Comparison of ENCODE assay signal across 16 mouse cellular contexts in genomic region chr9:34541908-34542307, GRCm38 (mm10). TPM values are rescaled to one million over a fixed set of nuclear protein-coding genes. Genes with fewer than 3 reads are reported as not detected.
DNase-seq lines count a peak whose midpoint lies in the region.
"Had no signal": no experiment of that assay in that cellular context is flagged by ENCODE, and none has a peak within 500 bp of the region (broad histone marks: within the 10 kb centered on the region; RNA-seq: fewer than 3 reads in every experiment).

No protein-coding gene starts in this region.

- intact Hi-C loops in left cerebral cortex, postnatal 4 days (cut with DNase I), result no loop called here

- peak; percentile 57 for DNase-seq in cerebellum, adult 9-10 months
- DNase-seq in cerebellum, adult 8-10 months, result no peak
- DNase-seq in layer of hippocampus, adult 11-12 months (ENCODE audit: low spot score), result peak; percentile 54
- DNase-seq in layer of hippocampus, postnatal 25 days (ENCODE audit: extremely low spot score in 1 of 2, low spot score in 1 of 2), result no peak
- peak; percentile 67 for DNase-seq in layer of hippocampus, adult 9-11 months
- DNase-seq in left cerebral cortex, postnatal 4 days, result peak; percentile 18
- DNase-seq in kidney, adult 9 months, result no peak
- DNase-seq in thymus, postnatal 25 days, result no peak
- DNase-seq: cerebellum, adult 11-12 months; gastrocnemius, postnatal 36 days; heart, postnatal 4 days; kidney, postnatal 10 days; thymus, postnatal 4 days had no signal

RNA-seq across cellular contexts. Expression of gene Kirrel3, which starts 56.2 kb away (rescaled TPM):
- 10 to 100 TPM; 53.4 to 60.1 TPM for total RNA-seq in layer of hippocampus, postnatal 25 days (2021)
- 10 to 100 TPM; 59.8 to 65.9 TPM for total RNA-seq in left cerebral cortex, postnatal 4 days (2021)
- total RNA-seq: CH12.LX; megakaryocyte progenitor cell, adult 5-6 weeks; monocyte, adult 5-6 weeks had no signal

Comparison
In these comparisons a context has a peak if more than half of its experiments do, and no peak if none do; other contexts are left out.
1. DNase-seq: peak in cerebellum, adult 9-10 months (single experiment), layer of hippocampus, adult 11-12 months (single experiment), layer of hippocampus, adult 9-11 months (single experiment) and left cerebral cortex, postnatal 4 days (single experiment); none in cerebellum, adult 8-10 months (single experiment), layer of hippocampus, postnatal 25 days (0 of 2), kidney, adult 9 months (single experiment) and thymus, postnatal 25 days (single experiment).